Mouse (Mus musculus): ENCODE measurements at regions not wholly inside any gene's neighbourhood (a gene's known extent, or its start where the extent isn't known, plus 50 kb on each side); places are given as distances from the start of the nearest gene placed in this dataset.
A peak's percentile ranks its signal among the peaks of the same experiment; 100 is the strongest.
"Not testable (repeated sequence)": the region's sequence is repeated elsewhere in the genome, so short reads cannot be mapped to it uniquely, and the experiment has no call there.

DNA sequence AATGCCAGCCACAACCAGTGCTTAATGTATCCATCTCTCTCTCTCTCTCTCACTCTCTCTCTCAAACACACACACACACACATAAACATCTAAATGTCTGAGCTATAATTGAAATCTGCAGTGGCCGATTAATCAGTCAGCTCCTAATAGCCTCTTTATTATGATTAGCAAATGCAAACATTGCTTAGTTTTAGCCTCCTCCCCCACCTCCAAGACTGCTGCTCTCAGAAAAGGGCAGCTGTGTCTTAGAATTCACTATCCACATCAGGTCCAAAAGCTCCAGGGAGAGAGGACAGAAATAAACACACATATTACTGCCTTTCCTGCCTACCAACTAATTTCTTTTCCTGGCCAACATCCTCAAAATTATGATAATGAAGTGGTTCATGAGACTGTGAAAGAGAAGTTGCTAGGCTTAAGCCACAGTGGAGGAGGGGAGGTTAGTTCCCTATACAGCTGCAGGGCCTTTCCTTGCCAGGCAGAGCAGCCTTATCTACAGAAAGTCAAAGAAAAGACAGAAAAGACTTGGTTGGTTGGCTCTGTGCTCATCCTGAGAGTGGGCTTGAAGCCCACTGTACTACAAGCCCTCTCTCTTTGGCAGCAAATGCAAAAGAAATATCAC, 442.7 kb upstream of the Tbl1xr1 start:
- peak in 1 of 2 experiments; percentile 32 for DNase-seq

DNA sequence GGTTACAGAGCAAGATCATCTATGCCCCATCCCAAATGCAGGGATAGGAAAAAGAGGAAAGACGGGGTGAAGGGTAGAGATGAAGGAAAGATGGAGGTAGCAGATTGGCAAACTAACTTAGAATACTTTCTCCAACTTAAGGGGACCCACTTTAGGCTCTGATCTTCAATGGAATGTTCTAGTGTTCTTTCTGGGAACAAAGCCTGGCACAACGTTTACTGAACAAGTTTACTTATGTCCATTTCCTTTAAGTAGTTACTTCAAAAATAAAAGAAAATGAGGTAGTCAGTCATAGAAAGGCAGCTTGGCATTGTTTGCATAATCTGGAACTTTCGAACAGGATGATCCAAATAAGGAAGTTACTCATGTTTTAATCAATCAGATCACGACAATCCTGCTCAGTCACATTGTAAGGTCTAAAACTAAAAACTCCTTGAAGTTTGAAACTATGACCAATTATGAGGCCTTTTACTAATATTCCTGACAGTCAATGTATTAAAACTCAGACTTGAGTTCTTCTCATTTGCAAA, 441.7 kb upstream of the Tbl1xr1 start:
- DNase-seq: no peak

DNA sequence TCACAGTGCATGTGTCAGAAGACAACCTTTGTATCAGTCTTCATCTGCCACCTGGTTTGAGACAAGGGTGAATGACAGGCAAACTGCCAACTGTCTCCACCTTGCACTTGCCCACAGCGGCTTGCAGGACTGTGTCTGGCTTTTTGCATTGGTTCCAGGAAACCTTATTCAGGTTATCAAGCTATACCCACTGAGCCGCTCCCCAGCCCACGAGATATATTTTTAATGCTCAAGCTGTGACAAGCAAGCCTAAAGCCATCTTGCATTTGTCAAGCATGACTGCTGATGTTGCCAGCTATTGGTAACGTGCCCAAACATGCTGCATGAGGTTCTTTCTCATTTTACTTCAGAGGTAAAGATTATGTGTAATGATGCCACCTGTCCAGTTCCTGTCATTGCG, 437.6 kb upstream of the Tbl1xr1 start:
- DNase-seq: no peak

DNA sequence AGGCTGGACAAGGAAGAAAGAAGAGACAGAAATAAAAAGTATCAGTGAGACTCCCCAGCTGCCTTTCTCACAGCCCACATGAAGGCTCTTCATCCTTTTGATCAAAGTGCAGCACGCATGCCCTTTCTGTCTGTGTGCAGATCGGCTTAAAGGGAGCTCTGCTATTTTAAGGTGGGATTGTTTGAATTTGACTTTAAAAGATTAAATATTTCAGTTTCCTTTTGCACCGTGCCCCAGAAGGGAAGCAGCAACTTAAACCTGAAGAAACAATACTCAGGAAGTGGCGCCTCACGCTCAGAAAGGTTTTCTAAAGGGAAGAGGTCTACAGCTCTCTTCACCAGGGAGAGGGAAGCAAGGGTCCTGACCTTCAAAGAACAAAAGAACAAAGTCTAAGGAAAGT, 436.9 kb upstream of the Tbl1xr1 start:
- DNase-seq: no peak

DNA sequence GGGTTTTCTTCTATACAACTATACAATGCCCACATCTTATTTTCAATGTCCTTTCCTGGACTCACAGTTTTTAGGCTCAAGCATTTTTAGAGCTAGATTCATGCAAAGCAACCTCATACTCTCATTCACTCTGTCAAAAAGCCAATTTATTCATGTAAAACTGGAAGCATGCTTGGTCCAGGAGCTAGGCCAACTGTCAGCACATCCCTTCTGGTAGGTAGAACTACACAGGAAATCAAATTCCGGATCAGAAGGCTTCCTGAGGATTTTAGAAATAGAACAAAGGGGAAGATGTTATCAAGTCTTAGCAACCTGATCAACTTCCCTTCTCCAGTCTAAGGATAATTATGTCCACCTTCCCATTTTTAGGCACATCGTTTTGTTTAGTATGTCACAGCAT, 432.4 kb upstream of the Tbl1xr1 start:
- peak in 1 of 2 experiments; percentile 23 for DNase-seq

DNA sequence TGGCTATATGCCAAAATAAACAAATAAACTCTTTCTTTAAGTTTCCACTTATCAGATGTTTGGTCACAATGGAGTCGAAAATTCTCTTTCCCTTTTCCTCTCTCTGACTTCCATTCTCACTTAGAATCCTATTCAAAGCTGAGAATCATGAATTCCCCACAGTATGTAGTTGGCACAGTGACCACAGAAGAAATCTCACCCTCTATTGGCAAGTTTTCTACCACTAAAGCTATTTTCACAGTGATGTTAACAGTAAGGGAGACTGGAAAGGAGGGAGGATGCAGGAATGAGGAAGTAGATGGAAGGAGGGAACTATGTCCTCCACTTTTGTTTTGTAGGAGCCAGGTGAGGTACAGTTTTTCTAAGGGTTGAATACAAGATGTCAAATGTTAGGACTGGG, 431.2 kb upstream of the Tbl1xr1 start:
- DNase-seq: no peak

DNA sequence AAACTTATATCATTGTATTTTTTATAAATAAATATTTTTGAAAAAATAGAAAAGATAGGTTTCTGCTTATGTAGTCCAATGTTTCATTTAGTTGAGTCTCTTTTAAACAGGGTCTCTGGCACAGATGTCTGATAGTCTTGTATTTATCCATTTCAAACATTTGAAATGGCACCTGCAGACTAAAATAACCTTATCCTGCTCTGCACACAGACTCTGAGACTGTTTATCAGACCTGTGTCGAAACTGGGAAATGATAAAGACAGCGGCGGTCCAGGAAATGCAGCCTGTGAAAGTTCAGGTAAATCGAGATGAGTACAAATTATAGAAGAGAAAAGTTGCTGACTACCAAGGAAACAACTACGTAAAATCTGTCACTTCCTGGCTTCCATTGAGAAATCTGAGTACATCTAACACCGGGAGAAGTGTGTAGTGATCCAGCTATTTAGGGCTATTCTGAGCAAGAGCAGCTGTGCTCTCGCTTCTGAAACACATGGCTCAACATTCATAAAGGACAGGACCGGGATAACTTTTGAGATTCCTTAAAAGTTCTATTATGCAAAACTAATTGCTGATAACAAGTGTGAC, 426.5 kb upstream of the Tbl1xr1 start:
- no peak for DNase-seq

DNA sequence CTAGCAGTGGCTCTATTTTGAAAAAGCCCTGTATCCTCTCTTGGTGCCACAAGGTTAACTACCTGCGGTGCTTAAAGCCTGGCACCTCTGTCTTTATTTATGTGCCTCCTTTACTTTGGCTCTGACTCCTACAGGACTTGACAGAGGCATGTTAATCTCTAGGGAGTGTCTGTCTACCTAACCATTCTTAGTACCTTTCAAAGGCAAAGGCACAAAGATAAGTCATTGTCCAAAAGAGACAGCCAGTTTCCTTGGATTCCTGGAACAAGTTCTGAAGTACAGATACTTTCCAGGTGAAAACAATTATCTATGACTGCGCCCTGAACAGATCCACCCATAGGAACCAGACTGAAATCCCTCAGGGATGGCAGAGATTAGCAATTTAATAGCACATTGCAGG, 421.2 kb upstream of the Tbl1xr1 start:
- no peak for DNase-seq

DNA sequence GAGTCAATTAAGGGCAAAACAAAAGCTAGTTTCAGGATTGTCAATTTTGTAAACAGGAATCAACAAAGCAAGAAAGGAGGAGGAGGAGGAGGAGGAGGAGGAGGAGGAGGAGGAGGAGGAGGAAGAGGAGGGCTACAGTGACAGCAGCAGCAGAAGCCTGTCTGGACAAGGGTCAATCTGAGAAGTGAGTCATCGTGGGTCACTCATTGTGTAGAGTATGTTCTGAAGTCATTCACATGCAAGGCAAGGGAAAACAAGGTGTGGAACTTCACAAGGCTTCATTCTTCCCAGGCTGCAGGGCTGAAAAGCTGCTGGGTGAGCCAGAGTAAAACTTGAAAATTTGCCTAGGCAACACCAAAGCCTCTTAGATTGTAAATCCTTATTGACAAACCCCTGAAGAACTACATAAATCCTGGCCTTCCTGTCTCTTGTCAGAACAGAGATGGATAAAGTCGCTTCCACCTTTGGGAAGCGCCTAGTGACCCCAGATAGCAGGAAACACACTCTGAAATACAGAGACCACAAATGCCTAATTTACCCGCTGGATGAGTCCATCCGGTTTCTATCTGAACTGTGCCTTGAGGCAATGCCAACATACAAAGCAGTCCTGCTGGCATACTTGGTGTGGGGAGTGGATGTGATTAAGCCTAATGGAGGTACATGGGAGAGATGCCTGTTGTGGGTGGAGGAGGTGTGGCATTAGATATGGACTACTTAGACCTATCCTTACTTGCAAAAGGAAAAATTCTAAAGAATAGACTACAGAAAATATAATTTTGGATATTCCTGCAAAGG, 408.9 kb upstream of the Tbl1xr1 start:
- DNase-seq: no peak

DNA sequence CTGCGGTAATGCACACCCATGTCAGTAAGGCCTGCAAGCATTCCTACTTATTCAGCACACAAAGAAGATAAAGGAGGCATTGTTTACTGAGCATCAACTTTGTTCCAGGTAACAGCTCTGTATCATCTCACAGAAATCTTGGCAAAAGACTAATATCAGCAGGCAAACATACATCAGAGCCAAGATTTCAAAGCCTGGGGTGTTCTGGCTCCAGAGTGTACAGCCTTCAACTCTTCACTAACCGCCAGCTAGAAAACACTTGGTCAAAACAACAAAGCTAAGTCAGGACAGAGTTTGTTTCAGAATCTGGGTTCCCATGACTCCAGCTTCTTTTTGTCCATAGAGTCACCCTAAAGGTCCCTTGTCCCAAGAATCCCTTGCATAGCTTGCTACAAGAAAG, 404.6 kb upstream of the Tbl1xr1 start:
- no peak for DNase-seq

DNA sequence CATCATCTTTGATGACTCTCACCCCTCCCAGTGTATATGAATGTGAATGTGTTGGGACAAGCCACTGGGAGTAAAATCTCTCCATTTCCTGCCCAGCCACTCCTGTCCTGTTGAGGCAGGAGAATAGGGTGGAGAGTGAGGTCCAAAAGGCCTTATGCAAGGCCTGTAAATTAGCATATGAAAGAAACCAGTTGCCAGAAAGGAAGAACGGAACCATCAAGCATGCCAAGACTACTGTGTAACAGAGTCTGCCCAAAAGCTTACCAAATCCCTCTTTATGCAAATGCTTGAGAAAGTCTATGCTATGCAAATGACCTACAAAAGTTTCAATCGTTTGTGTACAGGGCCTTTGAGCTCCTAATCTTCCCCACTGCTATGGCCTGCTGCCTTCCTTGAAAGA, 404.0 kb upstream of the Tbl1xr1 start:
- DNase-seq: no peak

DNA sequence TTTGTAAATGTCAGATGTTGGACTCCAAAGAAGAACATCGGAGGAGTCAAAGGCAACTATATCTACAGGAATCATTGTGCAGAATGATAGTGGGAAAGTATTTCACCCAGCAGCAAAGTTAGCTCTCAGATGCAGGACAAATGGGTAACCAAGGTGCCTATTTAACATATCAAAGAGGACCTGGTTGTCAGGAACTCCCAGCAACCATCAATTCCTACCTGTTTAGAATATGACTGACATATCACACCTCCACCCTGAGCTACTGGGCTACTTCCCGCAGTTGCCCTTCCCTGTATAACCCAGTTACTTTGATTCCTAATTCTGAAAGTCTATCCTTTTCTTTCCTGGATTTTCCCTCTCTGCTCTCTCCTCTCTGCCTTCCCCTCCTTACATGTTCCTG, 403.0 kb upstream of the Tbl1xr1 start:
- no peak for DNase-seq

DNA sequence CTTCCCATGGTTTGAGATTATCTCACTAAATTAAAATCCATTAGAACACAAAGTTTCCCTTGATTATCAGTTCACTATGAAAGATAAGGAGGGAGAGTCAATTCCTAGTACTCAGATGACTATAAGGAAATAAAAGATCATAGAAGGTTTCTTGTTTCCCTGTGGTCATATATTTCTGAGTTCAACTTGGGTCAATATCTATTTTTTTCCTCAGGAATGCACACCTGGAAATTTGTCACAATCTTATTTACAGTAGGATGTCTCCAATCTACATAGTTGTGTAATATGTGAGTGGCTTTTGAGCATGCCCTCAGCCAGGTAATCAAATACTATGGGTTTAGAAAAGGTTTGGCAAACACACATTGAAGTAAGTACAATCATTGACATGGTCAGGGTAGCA, 398.2 kb upstream of the Tbl1xr1 start:
- no peak for DNase-seq

DNA sequence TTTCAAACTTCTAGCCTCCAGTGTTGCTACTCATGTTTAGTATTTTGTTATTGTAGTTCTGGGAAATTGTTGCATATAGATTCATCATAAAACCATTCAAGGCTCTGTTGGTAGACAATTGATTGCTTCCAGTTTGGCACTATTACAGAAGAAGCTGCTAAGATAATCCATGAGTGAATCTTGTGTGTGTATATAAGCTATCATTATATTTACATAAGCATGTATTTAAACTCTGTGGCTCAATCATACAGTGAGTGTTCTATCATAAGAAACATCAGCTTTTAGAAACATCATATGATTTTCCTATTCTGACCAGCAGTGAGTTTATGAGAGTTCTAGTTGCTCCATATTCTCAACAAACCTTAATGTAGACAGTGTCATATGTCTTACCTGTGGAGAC, 397.7 kb upstream of the Tbl1xr1 start:
- DNase-seq: no peak

DNA sequence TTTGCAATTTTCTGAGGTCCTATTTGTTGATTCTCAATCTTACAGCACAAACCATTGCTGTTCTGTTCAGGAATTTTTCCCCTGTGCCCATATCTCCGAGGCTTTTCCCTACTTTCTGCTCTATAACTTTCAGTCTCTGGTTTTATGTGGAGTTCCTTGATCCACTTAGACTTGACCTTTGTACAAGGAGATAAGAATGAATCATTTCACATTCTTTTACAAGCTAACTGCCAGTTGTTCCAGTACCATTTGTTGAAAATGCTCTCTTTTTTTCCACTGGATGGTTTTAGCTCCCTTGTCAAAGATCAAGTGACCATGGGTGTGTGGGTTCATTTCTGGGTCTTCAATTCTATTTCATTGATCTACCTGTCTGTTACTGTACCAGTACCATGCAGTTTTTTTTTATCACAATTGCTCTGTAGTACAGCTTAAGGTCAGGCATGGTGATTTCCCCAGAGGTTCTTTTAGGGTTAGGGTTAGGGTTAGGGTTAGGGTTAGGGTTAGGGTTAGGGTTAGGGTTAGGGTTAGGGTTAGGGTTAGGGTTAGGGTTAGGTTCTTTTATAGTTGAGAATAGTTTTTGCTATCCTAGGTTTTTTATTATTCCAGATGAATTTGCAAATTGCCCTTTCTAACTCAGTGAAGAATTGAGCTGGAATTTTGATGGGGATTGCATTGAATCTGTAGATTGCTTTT, 378.3 kb upstream of the Tbl1xr1 start:
- not testable (repeated sequence) for DNase-seq

DNA sequence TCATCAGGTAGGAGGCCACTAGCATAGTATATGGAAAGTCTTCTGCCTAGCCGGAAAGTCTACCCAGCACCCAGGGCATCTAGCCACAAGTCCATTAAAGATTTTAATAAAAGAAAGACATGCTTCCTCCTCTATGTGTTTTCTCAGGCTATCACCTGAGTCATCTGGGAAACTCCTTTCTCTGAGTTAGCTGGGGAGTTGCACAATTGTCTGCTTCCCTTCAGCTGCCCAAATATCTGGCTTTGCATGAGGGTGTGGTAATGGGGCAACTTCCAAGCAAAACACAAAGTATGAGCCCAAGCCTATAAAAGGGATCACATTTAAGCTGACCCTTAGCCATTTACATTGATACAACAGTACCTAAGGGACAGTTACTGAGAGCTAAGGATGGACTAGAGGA, 376.9 kb upstream of the Tbl1xr1 start:
- DNase-seq: no peak

DNA sequence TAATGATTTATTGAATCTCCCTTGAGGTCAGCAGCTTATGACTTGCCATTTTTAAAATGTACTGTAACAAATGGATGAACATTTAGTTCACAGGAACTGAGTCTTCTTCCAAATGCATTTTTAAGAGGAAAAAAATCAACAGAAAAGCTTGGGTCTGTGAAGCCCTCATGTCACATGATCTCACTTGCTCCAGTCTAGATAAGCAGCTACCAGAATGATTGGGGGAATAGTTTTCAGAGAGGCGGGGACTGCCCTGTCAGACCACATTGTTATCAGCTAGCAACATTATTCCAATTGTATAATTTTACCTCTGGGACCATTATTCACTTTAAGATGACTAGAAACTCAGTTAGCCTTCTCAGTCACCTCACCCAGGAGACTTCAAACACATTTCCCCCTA, 376.1 kb upstream of the Tbl1xr1 start:
- DNase-seq: no peak

DNA sequence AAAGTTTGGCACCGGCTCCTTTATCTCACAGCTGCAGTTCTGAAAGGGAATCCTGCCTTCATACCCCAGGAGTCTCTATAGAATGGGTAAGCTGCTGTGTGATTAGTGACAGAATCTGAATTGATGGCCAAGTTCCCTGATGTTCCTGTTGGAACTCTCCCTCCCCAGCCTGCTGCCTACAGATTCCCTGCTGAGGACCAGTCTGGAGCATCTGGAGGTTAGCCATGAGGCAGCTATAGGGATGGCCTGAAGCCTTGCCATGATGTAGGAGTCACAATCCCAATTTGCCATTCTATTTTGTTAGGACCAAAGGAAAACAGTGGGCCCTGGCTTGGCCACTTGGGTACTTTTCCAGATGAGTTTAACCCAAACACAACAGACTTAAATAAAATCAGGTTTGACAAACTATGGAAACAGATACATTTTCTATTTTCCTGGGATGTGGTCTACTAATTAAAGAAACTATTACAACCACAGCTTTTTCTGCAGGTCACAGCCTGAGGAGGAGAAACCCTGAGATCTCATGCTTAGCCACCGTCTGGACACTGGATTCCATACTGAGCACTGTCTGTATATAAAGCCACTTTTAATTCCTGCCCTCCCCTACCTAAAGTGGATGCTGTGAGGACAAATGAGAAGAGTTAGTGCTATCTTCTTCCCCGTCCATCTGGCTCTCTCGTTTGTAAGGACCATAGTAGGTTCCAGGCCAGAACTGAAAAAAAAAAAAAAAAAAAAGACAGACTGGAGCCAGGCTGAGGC, 349.5 kb upstream of the Tbl1xr1 start:
- no peak for DNase-seq

DNA sequence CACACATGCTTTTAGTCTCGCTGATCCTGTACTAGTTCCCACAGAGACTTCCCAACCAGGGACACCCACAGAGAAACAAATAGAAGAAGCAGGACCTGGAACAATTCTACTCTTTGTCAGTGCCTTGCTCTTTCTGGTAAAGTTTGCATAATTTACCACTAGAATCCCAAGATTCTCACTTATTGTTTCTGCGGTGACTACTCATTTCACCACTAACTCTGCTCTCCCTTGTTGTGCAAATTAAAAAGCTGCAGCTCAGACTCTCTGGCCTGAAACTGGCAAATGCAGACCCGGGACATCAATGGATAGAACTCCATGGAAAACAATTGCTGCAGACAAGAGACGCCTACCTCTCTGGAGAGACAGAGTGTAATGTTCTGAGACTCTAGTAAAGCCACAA, 348.4 kb upstream of the Tbl1xr1 start:
- no peak for DNase-seq

DNA sequence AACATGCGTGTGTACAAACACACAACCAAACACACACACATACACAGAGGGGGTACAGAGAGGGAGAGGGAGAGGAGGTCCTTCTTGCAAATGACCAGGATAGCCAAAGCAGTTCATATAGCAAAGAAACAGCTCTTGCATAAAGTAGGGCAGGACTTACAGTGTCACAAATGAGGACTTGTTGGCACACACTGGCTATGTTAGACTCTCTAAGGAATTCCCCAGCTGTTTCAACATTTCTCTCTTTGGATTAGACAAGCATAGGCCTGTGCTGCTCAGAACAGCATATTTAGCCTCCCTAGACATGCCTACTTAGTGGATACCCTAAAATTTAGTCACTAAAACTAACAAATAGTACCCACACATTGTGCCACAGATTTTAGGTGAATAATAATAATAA, 347.1 kb upstream of the Tbl1xr1 start:
- no peak for DNase-seq

DNA sequence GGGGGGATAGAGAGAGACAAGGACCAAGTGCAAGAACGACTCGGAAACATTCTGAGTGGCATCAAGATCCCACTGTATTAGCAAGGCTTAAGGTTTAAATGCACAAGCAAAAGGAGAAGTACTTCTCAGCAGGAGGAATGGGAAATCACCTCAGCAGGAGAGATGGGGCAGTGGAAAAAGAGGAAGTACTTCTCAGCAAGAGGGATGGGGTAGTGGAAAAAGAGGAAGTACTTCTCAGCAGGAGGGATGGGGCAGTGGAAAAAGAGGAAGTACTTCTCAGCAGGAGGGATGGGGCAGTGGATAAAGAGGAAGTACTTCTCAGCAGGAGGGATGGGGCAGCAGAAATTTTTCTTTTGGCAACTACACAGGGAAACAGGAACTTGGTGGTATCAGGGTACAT, 340.8 kb upstream of the Tbl1xr1 start:
- not testable (repeated sequence) for DNase-seq

DNA sequence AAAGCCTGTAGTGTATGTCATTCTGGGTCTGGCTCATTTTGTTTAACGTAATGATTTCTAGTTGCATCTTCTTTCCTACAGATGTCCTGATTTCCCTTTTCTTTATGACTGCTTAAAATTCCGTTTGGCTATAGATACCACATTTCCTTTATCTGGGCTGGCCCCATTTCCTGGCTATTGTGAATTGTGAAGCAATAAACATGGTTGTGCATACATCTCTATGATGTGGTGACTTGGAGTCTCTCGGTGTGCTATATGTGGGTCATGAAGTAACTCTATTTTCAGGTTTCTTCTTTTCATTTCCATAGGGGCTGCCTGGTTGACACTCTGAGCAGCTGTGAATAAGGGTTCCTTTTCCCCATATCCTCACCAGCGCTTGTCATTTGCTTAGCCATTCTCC, 336.7 kb upstream of the Tbl1xr1 start:
- no peak for DNase-seq

DNA sequence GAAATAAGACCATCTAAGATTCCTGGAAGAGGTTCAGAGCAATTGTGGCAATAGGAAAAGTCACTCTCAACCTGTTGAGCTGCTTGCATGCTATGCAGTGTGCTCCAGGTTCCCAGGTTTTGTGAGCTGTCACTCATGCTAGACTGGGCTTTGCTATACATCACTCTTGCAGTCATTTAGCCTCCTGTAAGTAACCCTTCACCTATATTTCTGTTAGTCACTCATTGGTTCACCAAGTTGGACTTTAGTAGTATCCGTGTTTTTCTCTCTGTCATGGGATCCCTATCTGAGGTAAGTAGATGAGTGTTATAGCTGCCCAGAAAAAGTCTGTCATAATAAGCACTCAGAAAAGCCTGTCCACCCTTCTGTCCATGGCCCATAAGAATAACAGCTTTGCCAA, 332.3 kb upstream of the Tbl1xr1 start:
- DNase-seq: no peak

Data from kidney, adult 8-10 months (tissue).